Mouse (Mus musculus): Measurements from ENCODE around the gene Castor1. TPM values are rescaled to one million over a fixed set of nuclear protein-coding genes. Genes with fewer than 3 reads are reported as not detected.

The Castor1 gene
- polyA plus RNA-seq, 1 experiment from 2014 or later = 6.6 TPM

DNA sequence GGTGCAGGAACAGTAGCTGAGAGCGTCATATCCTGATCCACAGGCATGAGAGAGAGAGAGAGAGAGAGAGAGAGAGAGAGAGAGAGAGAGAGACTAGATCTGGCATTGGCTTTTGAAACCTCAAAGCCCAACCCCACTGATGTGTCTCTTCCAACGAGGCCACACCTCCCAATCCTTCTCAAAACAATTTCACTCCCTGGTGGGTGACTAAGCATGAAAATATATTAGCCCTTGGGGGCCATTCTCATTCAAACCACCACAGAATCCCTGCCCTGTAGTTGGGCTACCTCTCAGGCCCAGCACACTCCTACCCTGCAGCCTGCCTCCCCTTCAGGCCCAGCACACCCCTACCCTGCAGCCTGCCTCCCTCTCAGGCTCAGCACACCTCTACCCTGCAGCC, 34.9 kb downstream of the Castor1 start:
- Histone ChIP-seq H3K36me3 (no peaks in the 10 kb centered on the region), H3K9ac (no peak overlapping the region), H3K4me2 (no peak overlapping the region), H3K27me3 (peaks cover 3% of the 10 kb centered on the region; the same call in 1 of the 2 replicates), H3K4me1 (no peaks in the 10 kb centered on the region), H3K27ac (no peak overlapping the region), H3K4me3 (no peak overlapping the region), H3K9me3 (no peaks in the 10 kb centered on the region)
- 55% methylated on average over 2 of the region's 2 CpGs for WGBS
- ATAC-seq (ENCODE audit: insufficient number of reproducible peaks, insufficient read depth, low FRiP score, low TSS enrichment, low read depth) = no peak

- Histone ChIP-seq H3K4me2 (peak within 1 kb of the TSS; percentile 54; the same call in 1 of the 2 replicates), H3K4me1 (peaks cover 19% of the 10 kb centered on the region), H3K9me3 (no peaks in the 10 kb centered on the region), H3K27me3 (peaks cover 3% of the 10 kb centered on the region; the same call in 1 of the 2 replicates), H3K9ac (no peak within 1 kb of the TSS), H3K36me3 (no peaks in the 10 kb centered on the region), H3K4me3 (no peak within 1 kb of the TSS), H3K27ac (no peak within 1 kb of the TSS)
- no peak for ATAC-seq (ENCODE audit: insufficient number of reproducible peaks, insufficient read depth, low FRiP score, low TSS enrichment, low read depth)
- 52% methylated on average over 11 of the region's 11 CpGs for WGBS
Observed at GRCm38 (mm10) chr11:4256846-4257607, 39.0 kb downstream of the Castor1 start, which contains the start of gene Lif. Gene Lif (plus strand): TSS chr11:4257557.

GRCm38 (mm10) chr11:4257756-4258155, 39.7 kb downstream of the Castor1 start:
- H3K4me1 ChIP-seq = peaks cover 27% of the 10 kb centered on the region
- WGBS = 51% methylated on average over 5 of the region's 5 CpGs
- H3K27me3 ChIP-seq = peaks cover 3% of the 10 kb centered on the region; the same call in 1 of the 2 replicates
- H3K4me3 ChIP-seq = no peak overlapping the region
- no peaks in the 10 kb centered on the region for H3K9me3 ChIP-seq
- H3K27ac ChIP-seq = no peak overlapping the region
- no peak overlapping the region for H3K4me2 ChIP-seq
- H3K36me3 ChIP-seq = no peaks in the 10 kb centered on the region
- ATAC-seq (ENCODE audit: insufficient number of reproducible peaks, insufficient read depth, low FRiP score, low TSS enrichment, low read depth) = no peak
- no peak overlapping the region for H3K9ac ChIP-seq

- peak; percentile 21; the same call in 1 of the 2 replicates for ATAC-seq (ENCODE audit: insufficient number of reproducible peaks, insufficient read depth, low FRiP score, low TSS enrichment, low read depth)
- peak overlapping the region; percentile 54 for H3K4me2 ChIP-seq
- H3K27ac ChIP-seq = no peak overlapping the region
- peaks cover 6% of the 10 kb centered on the region for H3K27me3 ChIP-seq
- no peaks in the 10 kb centered on the region for H3K36me3 ChIP-seq
- H3K4me3 ChIP-seq = peak overlapping the region; percentile 19; the same call in 1 of the 2 replicates
- H3K4me1 ChIP-seq = peaks cover 33% of the 10 kb centered on the region
- WGBS = under 1% methylated on average over 7 of the region's 7 CpGs
- H3K9me3 ChIP-seq = no peaks in the 10 kb centered on the region
- H3K9ac ChIP-seq = 0 out of 2 replicates have a peak overlapping the region, but pooled peaks have one; percentile 27
Observed at GRCm38 (mm10) chr11:4258657-4259082, 40.6 kb downstream of the Castor1 start.

- no peaks in the 10 kb centered on the region for H3K36me3 ChIP-seq
- peaks cover 38% of the 10 kb centered on the region for H3K4me1 ChIP-seq
- H3K27ac ChIP-seq = no peak overlapping the region
- H3K4me2 ChIP-seq = no peak overlapping the region; the same call in 1 of the 2 replicates
- H3K9ac ChIP-seq = no peak overlapping the region
- WGBS = 44% methylated on average over 14 of the region's 14 CpGs
- no peaks in the 10 kb centered on the region for H3K9me3 ChIP-seq
- ATAC-seq (ENCODE audit: insufficient number of reproducible peaks, insufficient read depth, low FRiP score, low TSS enrichment, low read depth) = no peak
- H3K27me3 ChIP-seq = peaks cover 26% of the 10 kb centered on the region
- no peak overlapping the region for H3K4me3 ChIP-seq
Observed at GRCm38 (mm10) chr11:4260463-4261187, 42.6 kb downstream of the Castor1 start.

DNA sequence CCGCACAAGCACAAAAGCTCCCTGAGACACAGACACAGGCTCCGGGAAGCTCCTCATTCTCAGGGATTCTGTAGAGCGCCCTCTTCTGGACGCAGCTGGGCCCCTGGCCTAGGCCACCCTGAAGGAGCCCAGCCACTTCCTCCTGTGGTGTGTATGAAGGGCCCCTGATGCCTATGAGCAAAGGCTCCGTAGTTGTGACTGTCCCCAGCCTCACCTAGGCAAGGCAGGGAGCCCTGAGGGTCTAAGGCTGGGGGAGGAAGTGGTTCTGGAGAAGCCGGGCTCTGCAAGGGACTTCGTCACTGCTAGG, 43.1 kb downstream of the Castor1 start:
- ATAC-seq (ENCODE audit: insufficient number of reproducible peaks, insufficient read depth, low FRiP score, low TSS enrichment, low read depth) = no peak
- H3K4me3 ChIP-seq = no peak overlapping the region
- no peak overlapping the region for H3K4me2 ChIP-seq
- H3K4me1 ChIP-seq = peaks cover 38% of the 10 kb centered on the region
- H3K27ac ChIP-seq = no peak overlapping the region
- no peaks in the 10 kb centered on the region for H3K36me3 ChIP-seq
- H3K9ac ChIP-seq = no peak overlapping the region
- H3K9me3 ChIP-seq = no peaks in the 10 kb centered on the region
- 44% methylated on average over 7 of the region's 7 CpGs for WGBS
- H3K27me3 ChIP-seq = peaks cover 31% of the 10 kb centered on the region

GRCm38 (mm10) chr11:4261969-4262368, 43.9 kb downstream of the Castor1 start:
- WGBS = 22% methylated on average over 5 of the region's 5 CpGs

DNA sequence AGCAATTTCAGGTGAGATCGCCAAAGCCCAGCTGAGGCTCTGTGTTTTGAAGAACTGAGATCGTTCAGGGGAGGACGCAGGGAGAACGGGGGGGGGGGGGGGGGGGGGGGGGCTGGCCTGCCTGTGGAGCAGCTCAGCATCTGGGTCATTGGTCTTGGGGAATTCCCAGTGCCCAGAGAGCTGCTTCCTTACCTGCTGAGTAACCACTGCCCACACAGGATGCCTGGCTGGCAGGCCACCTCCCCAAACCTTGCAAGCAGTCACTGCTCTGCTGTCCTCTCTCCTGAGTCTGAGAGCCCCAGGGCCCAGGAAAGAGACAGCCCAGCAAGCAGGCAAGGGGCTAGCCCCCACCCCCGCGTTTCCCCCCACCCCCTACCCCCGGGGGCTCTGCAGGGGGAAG, 44.8 kb downstream of the Castor1 start:
- Histone ChIP-seq H3K9me3 (no peaks in the 10 kb centered on the region), H3K27me3 (peaks cover 45% of the 10 kb centered on the region), H3K4me3 (no peak overlapping the region), H3K36me3 (no peaks in the 10 kb centered on the region), H3K4me1 (peaks cover 45% of the 10 kb centered on the region), H3K4me2 (no peak overlapping the region), H3K9ac (no peak overlapping the region), H3K27ac (no peak overlapping the region)
- WGBS = 12% methylated on average over 6 of the region's 7 CpGs
- ATAC-seq (ENCODE audit: insufficient number of reproducible peaks, insufficient read depth, low FRiP score, low TSS enrichment, low read depth) = no peak

More at GRCm38 (mm10) chr11:4261969-4262368, 43.9 kb downstream of the Castor1 start:
- no peak for ATAC-seq (ENCODE audit: insufficient number of reproducible peaks, insufficient read depth, low FRiP score, low TSS enrichment, low read depth)
- H3K4me3 ChIP-seq = no peak overlapping the region
- no peaks in the 10 kb centered on the region for H3K36me3 ChIP-seq
- no peak overlapping the region for H3K9ac ChIP-seq
- H3K27me3 ChIP-seq = peaks cover 39% of the 10 kb centered on the region
- no peak overlapping the region for H3K27ac ChIP-seq
- H3K4me2 ChIP-seq = no peak overlapping the region
- no peaks in the 10 kb centered on the region for H3K9me3 ChIP-seq
- H3K4me1 ChIP-seq = peaks cover 40% of the 10 kb centered on the region

DNA sequence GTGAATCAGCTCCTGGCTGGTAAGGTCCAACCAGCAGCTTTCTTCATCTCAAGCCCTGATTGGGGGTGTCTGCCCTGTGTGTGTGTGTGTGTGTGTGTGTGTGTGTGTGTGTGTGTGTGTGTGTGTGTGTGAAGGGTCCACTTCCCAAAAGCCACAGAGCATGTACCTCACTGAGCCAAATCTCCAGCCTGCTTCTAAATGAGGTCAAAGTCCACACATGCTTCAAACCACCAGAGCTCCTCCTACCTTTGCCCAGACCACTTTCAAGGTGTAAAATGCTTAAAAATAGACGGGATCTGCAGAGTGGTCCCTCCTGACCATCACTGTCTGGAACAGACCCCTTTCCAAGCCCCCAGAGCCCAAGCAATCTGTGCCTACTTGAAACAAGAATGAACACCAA, 45.3 kb downstream of the Castor1 start:
- H3K36me3 ChIP-seq = no peaks in the 10 kb centered on the region
- H3K4me2 ChIP-seq = no peak overlapping the region
- WGBS = 19% methylated on average over 1 of the region's 1 CpGs
- no peaks in the 10 kb centered on the region for H3K9me3 ChIP-seq
- H3K27ac ChIP-seq = no peak overlapping the region
- ATAC-seq (ENCODE audit: insufficient number of reproducible peaks, insufficient read depth, low FRiP score, low TSS enrichment, low read depth) = no peak
- no peak overlapping the region for H3K9ac ChIP-seq
- no peak overlapping the region for H3K4me3 ChIP-seq
- H3K4me1 ChIP-seq = peaks cover 45% of the 10 kb centered on the region
- H3K27me3 ChIP-seq = peaks cover 49% of the 10 kb centered on the region

GRCm38 (mm10) chr11:4264066-4264465, 46.0 kb downstream of the Castor1 start:
- Histone ChIP-seq H3K4me2 (no peak overlapping the region), H3K9me3 (no peaks in the 10 kb centered on the region), H3K4me3 (no peak overlapping the region), H3K36me3 (no peaks in the 10 kb centered on the region), H3K9ac (0 out of 2 replicates have a peak overlapping the region, but pooled peaks have one; percentile 16), H3K27ac (no peak overlapping the region), H3K4me1 (peaks cover 45% of the 10 kb centered on the region), H3K27me3 (peaks cover 57% of the 10 kb centered on the region)
- ATAC-seq (ENCODE audit: insufficient number of reproducible peaks, insufficient read depth, low FRiP score, low TSS enrichment, low read depth) = no peak
- 56% methylated on average over 7 of the region's 7 CpGs for WGBS

GRCm38 (mm10) chr11:4266271-4267201, 48.5 kb downstream of the Castor1 start:
- Histone ChIP-seq H3K4me1 (peaks cover 41% of the 10 kb centered on the region), H3K4me3 (peak overlapping the region; percentile 61), H3K9ac (peak overlapping the region; percentile 71), H3K9me3 (no peaks in the 10 kb centered on the region), H3K4me2 (peak overlapping the region; percentile 96), H3K27me3 (peaks cover 68% of the 10 kb centered on the region), H3K36me3 (no peaks in the 10 kb centered on the region), H3K27ac (no peak overlapping the region)
- 0 out of 2 replicates have a peak, but pooled peaks have one; percentile 8 for ATAC-seq (ENCODE audit: insufficient number of reproducible peaks, insufficient read depth, low FRiP score, low TSS enrichment, low read depth)
- WGBS = under 1% methylated on average over 56 of the region's 61 CpGs
